Mouse (Mus musculus): ENCODE measurements at regions not wholly inside any gene's neighbourhood (a gene's known extent, or its start where the extent isn't known, plus 50 kb on each side); places are given as distances from the start of the nearest gene placed in this dataset.
A peak's percentile ranks its signal among the peaks of the same experiment; 100 is the strongest.

DNA sequence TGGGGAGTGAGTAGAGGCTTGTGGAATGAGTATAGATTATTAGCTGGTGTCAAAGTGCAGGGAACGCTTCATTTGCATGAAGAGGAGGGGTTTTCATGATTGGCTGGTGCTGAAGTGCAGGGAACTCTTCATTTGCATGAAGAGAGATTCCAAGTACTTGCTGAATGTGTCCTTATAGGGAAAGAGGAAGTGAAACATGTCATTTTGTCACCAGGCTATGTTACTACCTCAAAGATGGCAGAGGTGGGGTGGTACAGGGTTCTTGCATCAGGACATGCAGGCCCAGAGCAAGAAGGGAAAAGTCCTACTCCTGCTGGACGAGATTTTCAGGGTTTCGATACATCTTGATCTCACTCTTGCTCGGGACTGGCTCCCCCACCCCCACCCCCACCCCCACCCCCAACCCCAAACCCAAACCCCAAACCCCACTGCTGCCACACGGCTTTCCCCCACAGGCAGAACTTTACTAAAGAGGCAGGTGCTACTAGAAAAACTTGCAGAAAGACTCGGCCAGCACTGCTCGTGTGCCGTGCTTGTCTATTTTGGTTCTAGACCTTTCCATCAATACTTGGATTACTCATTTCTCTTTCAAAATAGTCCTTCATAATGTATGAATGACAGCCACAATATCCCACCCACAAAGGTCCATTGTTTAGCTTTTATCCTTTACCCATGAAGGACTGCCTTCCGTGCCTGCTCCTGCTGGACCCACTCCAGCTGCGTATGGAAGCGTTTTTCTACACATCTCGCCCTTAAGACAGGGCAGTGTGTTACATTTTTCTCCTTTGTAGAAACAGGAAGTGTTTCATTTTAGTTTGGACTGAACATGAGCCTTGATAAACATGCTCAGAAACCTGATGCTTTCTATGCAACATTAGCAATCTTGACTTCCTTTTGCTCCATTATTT, 223.0 kb upstream of the N6amt1 start:
- 0 out of 2 replicates have a peak, but pooled peaks have one; percentile 20 for ATAC-seq (ENCODE audit: low FRiP score, low read depth)
- 74% methylated on average over 12 of the region's 12 CpGs for WGBS
- no peak overlapping the region for H3K27ac ChIP-seq (replicated peaks)
- H3K9ac ChIP-seq (replicated peaks) = no peak overlapping the region
- no peaks in the 10 kb centered on the region for H3K36me3 ChIP-seq
- H3K4me3 ChIP-seq = no peak overlapping the region
- no peaks in the 10 kb centered on the region for H3K4me1 ChIP-seq
- no peaks in the 10 kb centered on the region for H3K9me3 ChIP-seq
- no peaks in the 10 kb centered on the region for H3K27me3 ChIP-seq
- H3K4me2 ChIP-seq (replicated peaks) = no peak overlapping the region

DNA sequence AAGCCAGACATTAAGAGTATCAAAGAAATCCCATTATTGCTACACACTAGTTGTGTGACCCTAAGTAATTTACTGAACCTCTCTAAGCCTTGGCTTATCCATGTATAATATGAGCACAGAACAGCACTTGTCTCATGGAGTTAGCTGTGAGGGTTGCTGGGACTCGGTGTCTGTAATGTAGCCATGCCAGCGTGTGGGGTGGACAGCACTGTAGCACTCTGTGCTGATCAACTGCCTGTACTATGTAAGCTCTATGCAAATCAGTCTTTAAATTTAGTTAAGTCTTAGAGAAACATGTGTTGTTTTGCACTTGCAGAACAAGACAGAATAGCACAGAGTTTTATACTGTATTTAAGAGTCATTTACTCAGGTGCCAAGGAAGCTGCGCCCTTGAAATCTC, 225.0 kb upstream of the N6amt1 start:
- no peaks in the 10 kb centered on the region for H3K9me3 ChIP-seq
- H3K4me2 ChIP-seq (replicated peaks) = no peak overlapping the region
- H3K27me3 ChIP-seq = no peaks in the 10 kb centered on the region
- no peak overlapping the region for H3K9ac ChIP-seq (replicated peaks)
- 95% methylated on average over 3 of the region's 3 CpGs for whole genome bisulfite sequencing
- H3K27ac ChIP-seq (replicated peaks) = no peak overlapping the region
- no peak overlapping the region for H3K4me3 ChIP-seq
- H3K36me3 ChIP-seq = no peaks in the 10 kb centered on the region
- ATAC-seq (ENCODE audit: low FRiP score, low read depth) = no peak
- H3K4me1 ChIP-seq = no peaks in the 10 kb centered on the region

DNA sequence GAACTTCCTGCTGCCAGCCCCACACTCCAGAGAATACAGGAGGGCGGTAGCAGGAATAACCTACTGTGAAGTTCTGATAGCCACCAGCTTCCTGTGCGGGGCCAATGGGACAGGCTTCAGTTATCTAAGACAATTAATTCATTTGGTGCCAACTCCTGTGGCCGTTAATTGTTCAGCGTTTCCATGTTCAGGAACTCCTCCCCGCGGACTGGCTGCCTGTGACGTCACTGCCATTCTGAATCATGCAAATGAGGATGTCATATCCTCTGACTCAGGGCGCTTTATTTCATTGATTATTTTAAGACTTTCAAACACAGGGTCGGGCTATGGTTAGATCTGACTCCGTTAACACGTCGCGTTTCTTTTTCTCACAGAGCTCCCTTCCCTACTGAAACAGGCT, 225.8 kb upstream of the N6amt1 start:
- H3K4me2 ChIP-seq (replicated peaks) = no peak overlapping the region
- H3K4me3 ChIP-seq = no peak overlapping the region
- peak; percentile 36; the same call in 1 of the 2 replicates for ATAC-seq (ENCODE audit: low FRiP score, low read depth)

DNA sequence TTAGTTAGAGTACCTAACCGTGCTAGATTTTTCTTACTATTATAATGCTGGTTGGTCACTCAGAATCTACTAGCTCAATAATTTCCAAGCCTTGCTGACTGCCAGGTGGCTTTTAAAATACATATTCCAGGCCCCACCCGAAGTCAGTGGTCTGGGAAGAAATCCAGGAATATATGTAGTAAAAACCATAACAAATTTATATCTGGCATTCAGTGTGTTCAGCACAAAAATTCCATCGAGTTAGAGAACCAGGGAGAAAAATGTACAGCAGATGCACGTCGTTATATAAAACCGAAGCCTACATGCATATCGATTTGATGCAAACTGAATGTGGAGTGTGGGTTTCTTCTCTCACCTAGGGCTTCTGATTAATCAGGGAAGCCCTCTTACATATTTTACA, 229.5 kb upstream of the N6amt1 start:
- WGBS = 89% methylated on average over 7 of the region's 7 CpGs
- no peak overlapping the region for H3K9ac ChIP-seq (replicated peaks)
- ATAC-seq (ENCODE audit: low FRiP score, low read depth) = no peak
- no peaks in the 10 kb centered on the region for H3K36me3 ChIP-seq
- H3K4me1 ChIP-seq = no peaks in the 10 kb centered on the region
- H3K27me3 ChIP-seq = no peaks in the 10 kb centered on the region
- no peak overlapping the region for H3K4me2 ChIP-seq (replicated peaks)
- no peak overlapping the region for H3K4me3 ChIP-seq
- no peaks in the 10 kb centered on the region for H3K9me3 ChIP-seq
- no peak overlapping the region for H3K27ac ChIP-seq (replicated peaks)

More for the DNA sequence above, 225.8 kb upstream of the N6amt1 start:
- Histone ChIP-seq H3K9me3 (no peaks in the 10 kb centered on the region), H3K4me1 (no peaks in the 10 kb centered on the region), H3K36me3 (no peaks in the 10 kb centered on the region), H3K9ac (replicated peaks) (no peak overlapping the region), H3K27ac (replicated peaks) (no peak overlapping the region), H3K27me3 (no peaks in the 10 kb centered on the region)
- 80% methylated on average over 13 of the region's 13 CpGs for WGBS

DNA sequence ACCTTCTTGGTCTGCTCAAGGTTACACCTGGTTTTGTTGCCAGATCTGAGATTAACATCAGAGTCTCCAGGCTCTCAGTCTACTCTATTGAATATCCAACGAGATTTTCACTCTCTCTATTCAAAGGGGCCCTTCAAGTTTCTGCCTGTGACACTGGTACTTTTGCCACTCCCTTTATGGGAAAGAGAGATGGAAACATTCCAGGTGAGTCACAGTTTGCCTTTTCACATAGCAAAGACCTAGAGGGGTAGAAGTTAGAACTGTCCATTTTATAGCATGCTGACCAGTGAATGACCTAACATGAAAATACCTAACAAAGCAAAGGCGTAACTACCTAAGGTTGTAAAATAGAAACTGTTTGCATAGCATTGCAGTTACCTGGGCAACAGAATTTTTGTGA, 250.4 kb upstream of the N6amt1 start:
- Histone ChIP-seq H3K4me1 (no peaks in the 10 kb centered on the region), H3K9ac (replicated peaks) (no peak overlapping the region), H3K9me3 (no peaks in the 10 kb centered on the region), H3K4me3 (no peak overlapping the region), H3K36me3 (no peaks in the 10 kb centered on the region), H3K27me3 (no peaks in the 10 kb centered on the region), H3K27ac (replicated peaks) (no peak overlapping the region), H3K4me2 (replicated peaks) (no peak overlapping the region)
- WGBS = 76% methylated on average over 2 of the region's 2 CpGs
- ATAC-seq (ENCODE audit: low FRiP score, low read depth) = no peak

DNA sequence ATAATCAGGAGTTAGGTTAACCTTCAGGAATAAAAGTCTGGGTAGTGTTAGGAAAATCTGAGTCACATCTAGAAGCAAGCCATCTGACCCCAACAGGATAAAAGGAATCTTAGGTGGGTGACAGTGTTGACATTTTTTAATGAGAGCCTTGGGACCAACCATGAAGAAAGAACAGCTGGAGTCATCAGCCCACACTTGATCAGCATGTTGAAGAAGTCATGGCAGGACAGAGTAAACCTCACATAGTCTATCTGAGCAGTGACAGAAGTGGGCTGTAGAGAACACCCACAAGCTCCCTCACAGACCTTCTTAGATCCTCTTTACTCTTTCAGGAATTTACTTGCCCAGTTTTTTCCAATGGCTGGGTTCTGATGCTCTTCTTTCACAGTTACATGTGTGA, 251.9 kb upstream of the N6amt1 start:
- no peaks in the 10 kb centered on the region for H3K36me3 ChIP-seq
- ATAC-seq (ENCODE audit: low FRiP score, low read depth) = no peak
- no peaks in the 10 kb centered on the region for H3K27me3 ChIP-seq
- no peak overlapping the region for H3K9ac ChIP-seq (replicated peaks)
- H3K9me3 ChIP-seq = no peaks in the 10 kb centered on the region
- no peaks in the 10 kb centered on the region for H3K4me1 ChIP-seq
- H3K27ac ChIP-seq (replicated peaks) = no peak overlapping the region
- H3K4me3 ChIP-seq = no peak overlapping the region
- no peak overlapping the region for H3K4me2 ChIP-seq (replicated peaks)

DNA sequence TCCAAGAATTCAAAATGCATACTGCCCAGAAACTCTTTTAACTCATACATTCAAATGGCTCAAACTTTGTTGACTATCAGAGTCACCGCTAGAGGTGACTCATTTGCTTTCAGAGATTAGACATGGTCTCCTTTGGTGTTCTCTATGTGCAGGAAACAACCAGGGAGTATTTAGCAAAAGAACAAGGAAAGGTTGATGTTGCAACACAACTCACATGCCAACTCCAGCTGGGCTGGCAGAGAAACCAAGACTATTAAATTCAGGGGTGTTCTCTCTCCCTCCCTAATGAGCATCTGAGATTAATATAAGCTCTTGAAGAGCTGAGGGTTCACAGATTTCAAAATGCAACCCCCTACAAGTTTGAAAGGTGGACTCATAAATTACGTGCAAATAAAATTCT, 262.0 kb upstream of the N6amt1 start:
- H3K4me2 ChIP-seq (replicated peaks) = no peak overlapping the region
- H3K4me1 ChIP-seq = no peaks in the 10 kb centered on the region
- no peaks in the 10 kb centered on the region for H3K36me3 ChIP-seq
- H3K9me3 ChIP-seq = no peaks in the 10 kb centered on the region
- no peak overlapping the region for H3K27ac ChIP-seq (replicated peaks)
- ATAC-seq (ENCODE audit: low FRiP score, low read depth) = no peak
- 91% methylated on average over 2 of the region's 2 CpGs for WGBS
- H3K4me3 ChIP-seq = no peak overlapping the region
- no peak overlapping the region for H3K9ac ChIP-seq (replicated peaks)
- no peaks in the 10 kb centered on the region for H3K27me3 ChIP-seq

DNA sequence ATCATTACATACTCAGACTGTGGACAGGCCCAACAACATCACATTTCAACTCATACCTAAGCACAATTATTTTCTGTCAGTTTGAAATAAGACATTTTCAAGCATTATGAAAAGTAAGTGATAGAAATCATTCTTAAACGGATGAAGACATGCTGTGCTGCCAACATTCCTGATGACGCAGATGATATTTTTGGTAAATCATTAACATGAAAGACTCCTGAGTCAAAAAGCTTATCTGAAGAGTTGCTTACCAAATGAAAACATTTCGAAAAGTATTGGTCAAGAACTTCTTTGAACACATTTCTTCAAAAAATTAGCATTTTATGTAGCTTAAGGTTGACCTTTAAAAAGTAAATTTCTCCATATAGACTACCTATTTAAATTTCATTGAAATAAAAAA, 264.7 kb upstream of the N6amt1 start:
- WGBS = 81% methylated on average over 3 of the region's 3 CpGs
- Histone ChIP-seq H3K27ac (replicated peaks) (no peak overlapping the region), H3K4me3 (no peak overlapping the region), H3K9ac (replicated peaks) (no peak overlapping the region), H3K27me3 (no peaks in the 10 kb centered on the region), H3K9me3 (no peaks in the 10 kb centered on the region), H3K36me3 (no peaks in the 10 kb centered on the region), H3K4me1 (no peaks in the 10 kb centered on the region), H3K4me2 (replicated peaks) (no peak overlapping the region)
- ATAC-seq (ENCODE audit: low FRiP score, low read depth) = no peak

DNA sequence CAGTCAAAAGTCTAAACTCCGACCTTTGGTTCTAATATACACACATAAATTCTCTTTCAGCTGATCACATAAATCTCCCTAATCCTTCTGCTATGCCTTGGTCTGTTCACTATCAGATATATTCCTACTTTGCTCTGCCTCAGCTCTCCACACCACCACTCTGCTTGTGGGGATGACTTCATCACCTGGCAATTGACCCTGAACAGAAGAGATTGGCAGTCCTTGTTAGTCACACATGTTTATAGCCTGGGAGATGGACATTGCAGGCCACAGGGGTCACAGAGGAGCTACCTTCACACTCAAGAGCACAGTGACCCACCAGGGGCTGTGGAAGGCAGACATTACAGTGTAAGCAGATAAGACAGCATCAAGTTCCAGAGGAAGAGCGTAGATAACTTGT, 270.5 kb upstream of the N6amt1 start:
- Histone ChIP-seq H3K4me1 (no peaks in the 10 kb centered on the region), H3K27me3 (no peaks in the 10 kb centered on the region), H3K9me3 (no peaks in the 10 kb centered on the region), H3K4me3 (no peak overlapping the region), H3K27ac (replicated peaks) (no peak overlapping the region), H3K9ac (replicated peaks) (no peak overlapping the region), H3K36me3 (no peaks in the 10 kb centered on the region), H3K4me2 (replicated peaks) (no peak overlapping the region)
- 88% methylated on average over 2 of the region's 2 CpGs for WGBS
- no peak for ATAC-seq (ENCODE audit: low FRiP score, low read depth)

DNA sequence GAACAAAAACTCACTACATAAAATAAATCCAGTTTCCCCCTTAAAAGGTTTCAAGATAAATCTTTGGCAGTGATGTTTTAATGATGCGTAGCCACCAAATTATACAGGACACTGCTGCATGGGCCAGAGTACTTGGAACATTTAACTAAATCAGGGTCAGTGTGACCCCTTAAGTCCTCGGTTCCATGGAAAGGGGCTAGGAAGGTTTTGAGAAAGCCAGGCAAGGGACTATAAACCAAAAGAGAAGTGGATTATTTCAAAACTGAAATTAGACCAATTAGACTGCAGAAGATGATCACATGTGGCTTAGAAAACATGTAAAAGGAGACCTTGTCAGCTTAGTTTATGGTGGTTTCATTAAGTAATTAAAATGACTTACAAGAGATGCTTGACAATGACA, 276.6 kb upstream of the N6amt1 start:
- Histone ChIP-seq H3K4me1 (no peaks in the 10 kb centered on the region), H3K27me3 (no peaks in the 10 kb centered on the region), H3K36me3 (no peaks in the 10 kb centered on the region), H3K4me2 (replicated peaks) (no peak overlapping the region), H3K4me3 (no peak overlapping the region), H3K9me3 (no peaks in the 10 kb centered on the region), H3K27ac (replicated peaks) (no peak overlapping the region), H3K9ac (replicated peaks) (no peak overlapping the region)
- no peak for ATAC-seq (ENCODE audit: low FRiP score, low read depth)
- 93% methylated on average over 2 of the region's 2 CpGs for WGBS

DNA sequence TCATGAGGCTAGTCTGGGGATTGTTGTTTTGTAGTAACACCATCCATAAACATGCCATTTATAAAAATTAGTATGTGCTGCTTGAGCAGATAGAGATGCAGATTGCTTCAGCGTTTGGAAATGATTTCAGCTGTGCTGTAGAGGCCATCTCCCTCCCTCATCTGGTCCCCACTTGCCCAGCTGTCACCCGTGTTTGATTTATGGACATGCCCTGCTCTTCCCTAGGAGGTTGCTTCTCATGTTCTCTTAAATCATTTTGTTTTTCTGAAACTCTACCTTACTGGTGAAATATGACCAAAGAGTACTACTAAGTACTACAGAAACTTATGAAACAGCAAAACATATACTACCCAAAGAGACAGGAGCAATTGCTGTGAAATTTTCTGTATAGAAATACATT, 284.7 kb upstream of the N6amt1 start:
- Histone ChIP-seq H3K4me1 (no peaks in the 10 kb centered on the region), H3K4me3 (no peak overlapping the region), H3K36me3 (no peaks in the 10 kb centered on the region), H3K27ac (replicated peaks) (no peak overlapping the region), H3K27me3 (no peaks in the 10 kb centered on the region), H3K9me3 (no peaks in the 10 kb centered on the region), H3K4me2 (replicated peaks) (no peak overlapping the region), H3K9ac (replicated peaks) (no peak overlapping the region)
- ATAC-seq (ENCODE audit: low FRiP score, low read depth) = no peak
- 77% methylated on average over 2 of the region's 2 CpGs for WGBS

DNA sequence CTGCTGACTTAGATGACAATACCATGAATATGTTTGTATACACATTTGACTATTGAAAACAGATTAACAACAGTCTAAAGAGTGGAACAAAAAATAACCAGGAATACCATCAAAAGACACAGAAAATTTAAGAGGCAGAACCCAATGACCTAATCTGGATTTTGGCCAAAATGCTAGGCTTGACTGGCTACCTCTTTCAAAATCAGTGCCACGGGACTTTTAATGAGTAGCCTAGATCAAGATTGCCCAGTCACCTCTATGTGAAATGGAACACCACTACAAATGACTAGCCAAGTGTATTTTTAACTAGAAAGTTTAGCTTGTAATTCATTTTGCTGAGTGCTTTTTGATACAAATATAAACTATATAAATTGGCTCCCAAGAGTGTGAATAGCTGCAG, 286.0 kb upstream of the N6amt1 start:
- Histone ChIP-seq H3K4me1 (no peaks in the 10 kb centered on the region), H3K27ac (replicated peaks) (no peak overlapping the region), H3K9me3 (no peaks in the 10 kb centered on the region), H3K9ac (replicated peaks) (no peak overlapping the region), H3K4me3 (no peak overlapping the region), H3K27me3 (no peaks in the 10 kb centered on the region), H3K36me3 (no peaks in the 10 kb centered on the region), H3K4me2 (replicated peaks) (no peak overlapping the region)
- no peak for ATAC-seq (ENCODE audit: low FRiP score, low read depth)
- 95% methylated on average over 1 of the region's 1 CpGs for WGBS

DNA sequence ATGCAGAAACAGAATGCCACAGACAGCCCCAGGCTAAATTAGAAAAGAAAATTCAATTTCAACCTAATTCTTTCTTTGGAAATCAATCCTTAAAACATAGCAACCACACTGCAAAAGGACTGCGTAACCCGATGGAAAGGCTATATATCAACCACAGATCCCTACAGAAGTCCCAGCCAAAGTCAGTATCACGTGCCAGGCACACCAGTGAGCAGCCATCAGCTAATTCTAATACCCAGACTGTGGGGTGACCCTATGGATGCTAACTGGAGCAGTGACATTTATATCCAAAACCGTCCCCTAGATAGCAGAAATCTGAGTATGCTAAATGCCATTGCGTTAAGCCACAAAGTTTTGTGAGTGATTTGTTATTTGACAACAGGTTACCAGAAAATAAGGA, 286.5 kb upstream of the N6amt1 start:
- H3K9me3 ChIP-seq = no peaks in the 10 kb centered on the region
- H3K9ac ChIP-seq (replicated peaks) = no peak overlapping the region
- no peak overlapping the region for H3K4me2 ChIP-seq (replicated peaks)
- no peaks in the 10 kb centered on the region for H3K4me1 ChIP-seq
- no peak overlapping the region for H3K27ac ChIP-seq (replicated peaks)
- ATAC-seq (ENCODE audit: low FRiP score, low read depth) = no peak
- WGBS = 94% methylated on average over 5 of the region's 5 CpGs
- H3K4me3 ChIP-seq = no peak overlapping the region
- no peaks in the 10 kb centered on the region for H3K36me3 ChIP-seq
- no peaks in the 10 kb centered on the region for H3K27me3 ChIP-seq
